Mouse (Mus musculus): ENCODE data around the gene Pnkp.

Gene Pnkp

GRCm38 (mm10) chr7:44900632-44901031 is 43.7 kb downstream of the Pnkp start:
- no peak for DNase-seq (ENCODE audit: low read depth in 1 of 2, low spot score in 2 of 2)

- DNase-seq (ENCODE audit: low read depth in 1 of 2, low spot score in 2 of 2) = no peak
These were observed 44.3 kb downstream of the Pnkp start for GRCm38 (mm10) chr7:44901230-44901722.

GRCm38 (mm10) chr7:44905430-44905829 is 48.5 kb downstream of the Pnkp start:
- no peak for DNase-seq (ENCODE audit: low read depth in 1 of 2, low spot score in 2 of 2)

GRCm38 (mm10) chr7:44908706-44909476 is 52.0 kb downstream of the Pnkp start:
- DNase-seq (ENCODE audit: low read depth in 1 of 2, low spot score in 2 of 2) = no peak

All from monocyte, adult 2 months (primary cell).